Mouse (Mus musculus): ENCODE data around the gene Nvl. TPM values are rescaled to one million over a fixed set of nuclear protein-coding genes. Genes with fewer than 3 reads are reported as not detected.

Nvl gene
- polyA plus RNA-seq, 1 experiment from 2014 or later: 25.4 TPM

Other genes starting within 250 kb of the Nvl start
- 64.3 and 72.5 TPM in 2 replicates for gene Pycr2, start 239.9 kb downstream of the Nvl start, polyA plus RNA-seq (2014; fragmentation: Nextera tagmentation; extraction: Ambion mirVana)
- gene Lefty1, start 209.2 kb downstream of the Nvl start, polyA plus RNA-seq (2014; fragmentation: Nextera tagmentation; extraction: Ambion mirVana): 1.2 and 1.3 TPM in 2 replicates
- gene Tmem63a, start 201.9 kb downstream of the Nvl start, polyA plus RNA-seq (2014; fragmentation: Nextera tagmentation; extraction: Ambion mirVana): 5.8 and 6.7 TPM in 2 replicates
- gene Ephx1, start 123.3 kb downstream of the Nvl start, polyA plus RNA-seq (2014; fragmentation: Nextera tagmentation; extraction: Ambion mirVana): 3.0 and 3.8 TPM in 2 replicates
- not detected in 2 replicates for gene 9130409I23Rik, start 93.0 kb downstream of the Nvl start, polyA plus RNA-seq (2014; fragmentation: Nextera tagmentation; extraction: Ambion mirVana)
- gene Cnih4, start 489 bp upstream of the Nvl start, polyA plus RNA-seq (2014; fragmentation: Nextera tagmentation; extraction: Ambion mirVana): 147 and 150 TPM in 2 replicates
- 30.9 and 37.5 TPM in 2 replicates for gene Wdr26, start 67.8 kb upstream of the Nvl start, polyA plus RNA-seq (2014; fragmentation: Nextera tagmentation; extraction: Ambion mirVana)
- 0.13 and 0.29 TPM in 2 replicates for gene Cnih3, start 208.4 kb upstream of the Nvl start, polyA plus RNA-seq (2014; fragmentation: Nextera tagmentation; extraction: Ambion mirVana)

Data from heart, embryonic 11.5 days (tissue).